Mouse (Mus musculus) small intestine, adult 2 months (tissue): Measurements from ENCODE around the gene Sfmbt1. TPM values are rescaled to one million over a fixed set of nuclear protein-coding genes. Genes with fewer than 3 reads are reported as not detected.

Experiments used
- H3K27ac ChIP-seq: fragments of 200-500 bp; 2 replicates; pipeline ENCODE4 v1.5.1; 2012; ENCODE audit warnings: low read depth, low read length, control low read depth, inconsistent platforms; ENCODE audit not compliant: insufficient read depth
- H3K27me3 ChIP-seq: fragments of 200-500 bp; 2 replicates; pipeline ENCODE4 v1.6.1; 2012; ENCODE audit warnings: mild to moderate bottlenecking, moderate library complexity, low read length, inconsistent platforms; ENCODE audit not compliant: control insufficient read depth, insufficient read depth
- H3K36me3 ChIP-seq: fragments of 200-500 bp; 2 replicates; pipeline ENCODE4 v1.6.1; 2012; ENCODE audit warnings: mild to moderate bottlenecking, low read length, control low read depth, inconsistent platforms; ENCODE audit not compliant: control insufficient read depth, insufficient read depth
- H3K4me1 ChIP-seq: fragments of 200-500 bp; 2 replicates; pipeline ENCODE4 v1.6.1; 2012; ENCODE audit warnings: low read length, inconsistent platforms, mixed read lengths; ENCODE audit not compliant: control insufficient read depth, insufficient read depth, insufficient read length
- H3K4me3 ChIP-seq: fragments of 200-500 bp; 2 replicates; pipeline ENCODE4 v1.5.1; 2012; ENCODE audit warnings: low read depth, mild to moderate bottlenecking, control low read depth, inconsistent platforms, low read length, moderate library complexity
- CTCF ChIP-seq: fragments of 200-500 bp; IDR thresholded peaks from 2 replicates; pipeline ENCODE4 v1.5.1; 2012; ENCODE audit warnings: low read depth, mild to moderate bottlenecking, control low read depth, inconsistent platforms, low read length, moderate library complexity, mixed read lengths; ENCODE audit not compliant: insufficient replicate concordance, insufficient read length; ENCODE audit errors: extremely low read depth
- POLR2A ChIP-seq: fragments of 200-500 bp; IDR thresholded peaks from 2 replicates; pipeline ENCODE4 v1.6.1; 2012; ENCODE audit warnings: low read depth, mild to moderate bottlenecking, control low read depth, inconsistent platforms, low read length, moderate library complexity
- WGBS: fragments of 180-500 bp; shearing (Covaris S2); methylation state at CpG from one replicate; pipeline ENCODE4 v1.1.7; 2018; 5-methylcytosine and 5-hydroxymethylcytosine counted together
- polyA plus RNA-seq: library from polyadenylated mRNA; depleted of rRNA; stranded (reverse); fragments of >200 nt; gene quantifications from 2 replicates; pipeline ENCODE4 v1.2.3, GENCODE M21; 2012

The Sfmbt1 gene
- polyA plus RNA-seq, 1 experiment = 0.62 TPM

- TF ChIP-seq POLR2A (no peak), CTCF (no peak)
- Histone ChIP-seq H3K4me1 (no peaks in the 10 kb centered on the region), H3K27ac (no peak overlapping the region), H3K27me3 (no peaks in the 10 kb centered on the region), H3K4me3 (no peak overlapping the region), H3K36me3 (no peaks in the 10 kb centered on the region)
- 80% methylated on average over 7 of the region's 7 CpGs for WGBS
These were observed 47.7 kb downstream of the Sfmbt1 start for GRCm38 (mm10) chr14:30762131-30762903.

GRCm38 (mm10) chr14:30762904-30763568 lies 48.4 kb downstream of the Sfmbt1 start:
- no peak overlapping the region for H3K4me3 ChIP-seq
- TF ChIP-seq CTCF (no peak), POLR2A (no peak)
- no peaks in the 10 kb centered on the region for H3K27me3 ChIP-seq
- 80% methylated on average over 5 of the region's 5 CpGs for WGBS
- no peak overlapping the region for H3K27ac ChIP-seq
- H3K4me1 ChIP-seq = no peaks in the 10 kb centered on the region
- H3K36me3 ChIP-seq = peaks cover 4% of the 10 kb centered on the region

GRCm38 (mm10) chr14:30784614-30785013 lies 70.0 kb downstream of the Sfmbt1 start:
- Histone ChIP-seq H3K4me3 (no peak overlapping the region), H3K4me1 (no peaks in the 10 kb centered on the region), H3K36me3 (peaks cover 10% of the 10 kb centered on the region), H3K27me3 (no peaks in the 10 kb centered on the region), H3K27ac (no peak overlapping the region)
- TF ChIP-seq CTCF (no peak), POLR2A (no peak)
- WGBS = 92% methylated on average over 6 of the region's 6 CpGs

- Histone ChIP-seq H3K4me3 (no peak overlapping the region), H3K27ac (no peak overlapping the region), H3K36me3 (peaks cover 10% of the 10 kb centered on the region), H3K4me1 (no peaks in the 10 kb centered on the region), H3K27me3 (no peaks in the 10 kb centered on the region)
- 53% methylated on average over 1 of the region's 1 CpGs for WGBS
- no peak for TF ChIP-seq POLR2A
- TF ChIP-seq CTCF = no peak
These were observed 74.8 kb downstream of the Sfmbt1 start for GRCm38 (mm10) chr14:30789471-30789870.

- TF ChIP-seq CTCF = no peak
- Histone ChIP-seq H3K4me1 (no peaks in the 10 kb centered on the region), H3K4me3 (no peak overlapping the region), H3K36me3 (peaks cover 6% of the 10 kb centered on the region), H3K27ac (no peak overlapping the region), H3K27me3 (no peaks in the 10 kb centered on the region)
- WGBS = 87% methylated on average over 3 of the region's 3 CpGs
These were observed 78.2 kb downstream of the Sfmbt1 start for GRCm38 (mm10) chr14:30792871-30793270.

GRCm38 (mm10) chr14:30801756-30802155 lies 87.1 kb downstream of the Sfmbt1 start:
- TF ChIP-seq POLR2A (no peak), CTCF (no peak)
- H3K4me1 ChIP-seq = no peaks in the 10 kb centered on the region
- H3K27me3 ChIP-seq = no peaks in the 10 kb centered on the region
- H3K27ac ChIP-seq = no peak overlapping the region
- H3K36me3 ChIP-seq = peaks cover 15% of the 10 kb centered on the region
- WGBS = 46% methylated on average over 2 of the region's 2 CpGs
- no peak overlapping the region for H3K4me3 ChIP-seq

GRCm38 (mm10) chr14:30821136-30821535 lies 106.5 kb downstream of the Sfmbt1 start:
- Histone ChIP-seq H3K36me3 (peaks cover 9% of the 10 kb centered on the region; the same call in 1 of the 2 replicates), H3K4me3 (no peak overlapping the region), H3K27me3 (no peaks in the 10 kb centered on the region), H3K4me1 (peaks cover under 1% of the 10 kb centered on the region; the same call in 1 of the 2 replicates), H3K27ac (no peak overlapping the region)
- 60% methylated on average over 3 of the region's 3 CpGs for WGBS
- TF ChIP-seq POLR2A = no peak
